Mouse (Mus musculus) lung, embryonic 15.5 days (tissue): ENCODE data around the gene Plin4. TPM values are rescaled to one million over a fixed set of nuclear protein-coding genes. Genes with fewer than 3 reads are reported as not detected.
"Not testable (repeated sequence)": the region's sequence is repeated elsewhere in the genome, so short reads cannot be mapped to it uniquely, and the experiment has no call there.

Experiments
- ATAC-seq: fragments of 200-750 bp; cut with Nextera tagmentation; 2 replicates; pipeline ENCODE4 v1.8.0; 2017; ENCODE audit warnings: moderate number of reproducible peaks, borderline replicate concordance; ENCODE audit not compliant: low FRiP score, low TSS enrichment; ENCODE audit errors: extremely low read depth
- H3K27ac ChIP-seq: fragments of 300-500 bp; sonication (generic); 2 replicates; pipeline ENCODE4 v1.5.1; 2015; ENCODE audit warnings: moderate library complexity, mild to moderate bottlenecking, inconsistent platforms
- H3K27me3 ChIP-seq: fragments of 300-500 bp; sonication (generic); 2 replicates; pipeline ENCODE4 v1.6.1; 2015; ENCODE audit warnings: inconsistent platforms
- H3K36me3 ChIP-seq: fragments of 300-500 bp; sonication (generic); 2 replicates; pipeline ENCODE4 v1.6.1; 2015; ENCODE audit warnings: inconsistent platforms
- H3K4me1 ChIP-seq: fragments of 300-500 bp; sonication (generic); 2 replicates; pipeline ENCODE4 v1.6.1; 2015; ENCODE audit warnings: inconsistent platforms
- H3K4me2 ChIP-seq: fragments of 300-500 bp; sonication (generic); 2 replicates; pipeline ENCODE4 v1.6.1; 2015; ENCODE audit warnings: inconsistent platforms, mild to moderate bottlenecking, moderate library complexity
- H3K4me3 ChIP-seq: fragments of 300-500 bp; sonication (generic); 2 replicates; pipeline ENCODE4 v1.5.1; 2015; ENCODE audit warnings: mild to moderate bottlenecking, inconsistent platforms
- H3K9ac ChIP-seq: fragments of 300-500 bp; sonication (generic); 2 replicates; pipeline ENCODE4 v1.6.1; 2015; ENCODE audit warnings: inconsistent platforms
- H3K9me3 ChIP-seq: fragments of 300-500 bp; sonication (generic); 2 replicates; pipeline ENCODE4 v1.6.1; 2016; ENCODE audit warnings: inconsistent platforms
- WGBS: fragments of 180-500 bp; shearing (Covaris S2); methylation state at CpG from one replicate; pipeline ENCODE4 v1.1.7; 2015; 5-methylcytosine and 5-hydroxymethylcytosine counted together
- polyA plus RNA-seq: library from polyadenylated mRNA; unstranded; fragments of >200 nt; fragmentation: Nextera tagmentation; extraction: Ambion mirVana; gene quantifications from 2 replicates; pipeline ENCODE4 v1.2.1, GENCODE M21; 2015

Plin4 gene
- polyA plus RNA-seq, 1 experiment from 2014 or later = 0.19 TPM

- no peaks in the 10 kb centered on the region for H3K9me3 ChIP-seq
- no peak for ATAC-seq
- no peak overlapping the region for H3K4me2 ChIP-seq
- H3K36me3 ChIP-seq = peaks cover 75% of the 10 kb centered on the region
- WGBS = 88% methylated on average over 12 of the region's 12 CpGs
- H3K4me3 ChIP-seq = no peak overlapping the region
- H3K27ac ChIP-seq = no peak overlapping the region
- H3K4me1 ChIP-seq = no peaks in the 10 kb centered on the region
- no peaks in the 10 kb centered on the region for H3K27me3 ChIP-seq
- H3K9ac ChIP-seq = no peak overlapping the region
These were observed 12.7 kb downstream of the Plin4 start for GRCm38 (mm10) chr17:56096883-56097282.

GRCm38 (mm10) chr17:56092794-56093193 is 16.8 kb downstream of the Plin4 start:
- WGBS = 93% methylated on average over 1 of the region's 1 CpGs
- H3K9ac ChIP-seq = no peak overlapping the region
- no peaks in the 10 kb centered on the region for H3K4me1 ChIP-seq
- no peak for ATAC-seq
- H3K36me3 ChIP-seq = peaks cover 59% of the 10 kb centered on the region
- no peaks in the 10 kb centered on the region for H3K27me3 ChIP-seq
- no peak overlapping the region for H3K4me3 ChIP-seq
- H3K4me2 ChIP-seq = no peak overlapping the region
- H3K9me3 ChIP-seq = no peaks in the 10 kb centered on the region
- no peak overlapping the region for H3K27ac ChIP-seq

GRCm38 (mm10) chr17:56092312-56092711 is 17.3 kb downstream of the Plin4 start:
- H3K4me1 ChIP-seq = no peaks in the 10 kb centered on the region
- H3K36me3 ChIP-seq = peaks cover 54% of the 10 kb centered on the region
- no peak overlapping the region for H3K27ac ChIP-seq
- no peaks in the 10 kb centered on the region for H3K27me3 ChIP-seq
- no peak overlapping the region for H3K4me3 ChIP-seq
- ATAC-seq = no peak
- no peaks in the 10 kb centered on the region for H3K9me3 ChIP-seq
- no peak overlapping the region for H3K4me2 ChIP-seq
- WGBS = 92% methylated on average over 1 of the region's 1 CpGs
- no peak overlapping the region for H3K9ac ChIP-seq

GRCm38 (mm10) chr17:56080781-56081585 is 28.6 kb downstream of the Plin4 start:
- Histone ChIP-seq H3K9ac (peak overlapping the region; percentile 93), H3K27me3 (no peaks in the 10 kb centered on the region), H3K36me3 (peaks cover 15% of the 10 kb centered on the region), H3K9me3 (no peaks in the 10 kb centered on the region), H3K4me1 (peaks cover 20% of the 10 kb centered on the region), H3K27ac (no peak overlapping the region), H3K4me2 (peak overlapping the region; percentile 92), H3K4me3 (peak overlapping the region; percentile 92)
- no peak for ATAC-seq
- WGBS = 8% methylated on average over 8 of the region's 8 CpGs

- H3K4me3 ChIP-seq = peak overlapping the region; percentile 92
- H3K4me2 ChIP-seq = peak overlapping the region; percentile 92
- H3K4me1 ChIP-seq = peaks cover 26% of the 10 kb centered on the region
- ATAC-seq = no peak
- peaks cover 15% of the 10 kb centered on the region for H3K36me3 ChIP-seq
- H3K9ac ChIP-seq = peak overlapping the region; percentile 93
- H3K27me3 ChIP-seq = no peaks in the 10 kb centered on the region
- WGBS = 1% methylated on average over 11 of the region's 11 CpGs
- no peaks in the 10 kb centered on the region for H3K9me3 ChIP-seq
- H3K27ac ChIP-seq = peak overlapping the region; percentile 62
These were observed 29.7 kb downstream of the Plin4 start for GRCm38 (mm10) chr17:56079921-56080320.

GRCm38 (mm10) chr17:56078880-56079795 is 30.5 kb downstream of the Plin4 start, which contains the start of gene Hdgfl2:
Gene Hdgfl2, plus strand, starts transcription at chr17:56079634.
- Histone ChIP-seq H3K27ac (peak within 1 kb of the TSS; percentile 62), H3K4me2 (peak within 1 kb of the TSS; percentile 92), H3K27me3 (no peaks in the 10 kb centered on the region), H3K9ac (peak within 1 kb of the TSS; percentile 93), H3K9me3 (no peaks in the 10 kb centered on the region), H3K4me3 (peak within 1 kb of the TSS; percentile 92), H3K36me3 (peaks cover 12% of the 10 kb centered on the region; the same call in 1 of the 2 replicates), H3K4me1 (peaks cover 28% of the 10 kb centered on the region)
- ATAC-seq = peak; percentile 94
- under 1% methylated on average over 61 of the region's 61 CpGs for WGBS

- 68% methylated on average over 9 of the region's 9 CpGs for WGBS
- peak overlapping the region; percentile 92 for H3K4me3 ChIP-seq
- peaks cover 12% of the 10 kb centered on the region; the same call in 1 of the 2 replicates for H3K36me3 ChIP-seq
- not testable (repeated sequence) for ATAC-seq, H3K9ac ChIP-seq, H3K9me3 ChIP-seq, H3K27me3 ChIP-seq
- peaks cover 36% of the 10 kb centered on the region for H3K4me1 ChIP-seq
- peak overlapping the region; percentile 92 for H3K4me2 ChIP-seq
- H3K27ac ChIP-seq = peak overlapping the region; percentile 51; the same call in 1 of the 2 replicates
These were observed 31.2 kb downstream of the Plin4 start for GRCm38 (mm10) chr17:56078361-56078760.

- 83% methylated on average over 5 of the region's 5 CpGs for WGBS
- peaks cover 36% of the 10 kb centered on the region for H3K4me1 ChIP-seq
- H3K4me3 ChIP-seq = no peak overlapping the region
- peaks cover 12% of the 10 kb centered on the region for H3K36me3 ChIP-seq
- H3K4me2 ChIP-seq = no peak overlapping the region
- H3K9ac ChIP-seq = no peak overlapping the region
- no peaks in the 10 kb centered on the region for H3K9me3 ChIP-seq
- ATAC-seq = no peak
- no peak overlapping the region for H3K27ac ChIP-seq
- H3K27me3 ChIP-seq = no peaks in the 10 kb centered on the region
These were observed 32.1 kb downstream of the Plin4 start for GRCm38 (mm10) chr17:56077523-56077922.

GRCm38 (mm10) chr17:56074827-56075208 is 34.8 kb downstream of the Plin4 start, which contains the start of gene Ubxn6:
Gene Ubxn6, minus strand, starts transcription at chr17:56075028.
- H3K4me3 ChIP-seq = peak within 1 kb of the TSS; percentile 82
- 1% methylated on average over 35 of the region's 35 CpGs for WGBS
- ATAC-seq = peak; percentile 44
- no peaks in the 10 kb centered on the region for H3K9me3 ChIP-seq
- peaks cover 16% of the 10 kb centered on the region for H3K4me1 ChIP-seq
- peaks cover 32% of the 10 kb centered on the region for H3K36me3 ChIP-seq
- no peaks in the 10 kb centered on the region for H3K27me3 ChIP-seq
- H3K9ac ChIP-seq = peak within 1 kb of the TSS; percentile 70
- H3K4me2 ChIP-seq = peak within 1 kb of the TSS; percentile 74
- peak within 1 kb of the TSS; percentile 98 for H3K27ac ChIP-seq

- H3K4me1 ChIP-seq = peaks cover 16% of the 10 kb centered on the region
- H3K36me3 ChIP-seq = peaks cover 37% of the 10 kb centered on the region
- peak overlapping the region; percentile 98 for H3K27ac ChIP-seq
- no peaks in the 10 kb centered on the region for H3K27me3 ChIP-seq
- H3K9me3 ChIP-seq = no peaks in the 10 kb centered on the region
- H3K4me2 ChIP-seq = peak overlapping the region; percentile 74
- WGBS = 7% methylated on average over 22 of the region's 22 CpGs
- peak overlapping the region; percentile 70 for H3K9ac ChIP-seq
- peak overlapping the region; percentile 82 for H3K4me3 ChIP-seq
- ATAC-seq = peak; percentile 37
These were observed 35.3 kb downstream of the Plin4 start for GRCm38 (mm10) chr17:56074097-56074826.

GRCm38 (mm10) chr17:56072243-56072642 is 37.4 kb downstream of the Plin4 start:
- Histone ChIP-seq H3K4me2 (no peak overlapping the region), H3K9ac (no peak overlapping the region), H3K27ac (no peak overlapping the region), H3K4me1 (peaks cover 16% of the 10 kb centered on the region), H3K27me3 (no peaks in the 10 kb centered on the region), H3K4me3 (no peak overlapping the region), H3K9me3 (no peaks in the 10 kb centered on the region), H3K36me3 (peaks cover 58% of the 10 kb centered on the region)
- ATAC-seq = no peak
- WGBS = 92% methylated on average over 5 of the region's 5 CpGs
